Mouse (Mus musculus) midbrain, postnatal 0 days (tissue): ENCODE results near the gene Olfr810. TPM values are rescaled to one million over a fixed set of nuclear protein-coding genes. Genes with fewer than 3 reads are reported as not detected.

Source experiments
- ATAC-seq: fragments of 200-750 bp; cut with Nextera tagmentation; 2 replicates; pipeline ENCODE4 v1.8.0; 2017; ENCODE audit warnings: moderate number of reproducible peaks, mild to moderate bottlenecking, moderate TSS enrichment, moderate library complexity; ENCODE audit not compliant: low FRiP score
- DNase-seq: peaks from one replicate; pipeline ENCODE4 v3.0.0-alpha.2; 2015; ENCODE audit warnings: low spot score
- H3K27ac ChIP-seq: fragments of 300-500 bp; sonication (generic); 2 replicates; pipeline ENCODE4 v1.5.1; 2014; ENCODE audit warnings: low read depth, mild to moderate bottlenecking, low read length, mixed read lengths
- H3K27me3 ChIP-seq: fragments of 300-500 bp; sonication (generic); 2 replicates; pipeline ENCODE4 v1.6.1; 2014; ENCODE audit warnings: low read length, control low read depth, mixed read lengths; ENCODE audit not compliant: insufficient read depth
- H3K36me3 ChIP-seq: fragments of 300-500 bp; sonication (generic); 2 replicates; pipeline ENCODE4 v1.6.1; 2014; ENCODE audit warnings: low read length, control low read depth, mixed read lengths; ENCODE audit not compliant: insufficient read depth
- H3K4me1 ChIP-seq: fragments of 300-500 bp; sonication (generic); 2 replicates; pipeline ENCODE4 v1.6.1; 2014; ENCODE audit warnings: mild to moderate bottlenecking, control low read depth, antibody characterized with exemption, low read length, mixed read lengths; ENCODE audit not compliant: insufficient read depth
- H3K4me2 ChIP-seq: fragments of 300-500 bp; sonication (generic); 2 replicates; pipeline ENCODE4 v1.6.1; 2014; ENCODE audit warnings: low read depth, mild to moderate bottlenecking, low read length, mixed read lengths; ENCODE audit not compliant: poor library complexity, severe bottlenecking
- H3K4me3 ChIP-seq: fragments of 300-500 bp; sonication (generic); 2 replicates; pipeline ENCODE4 v1.5.1; 2014; ENCODE audit warnings: low read depth, mild to moderate bottlenecking, low read length, moderate library complexity
- H3K9ac ChIP-seq: fragments of 300-500 bp; sonication (generic); replicated peaks from 2 replicates; pipeline ENCODE4 v1.6.1; 2014; ENCODE audit warnings: mild to moderate bottlenecking, low read length, moderate library complexity, mixed read lengths; ENCODE audit not compliant: poor library complexity, severe bottlenecking
- H3K9me3 ChIP-seq: fragments of 300-500 bp; sonication (generic); 2 replicates; pipeline ENCODE4 v1.6.1; 2016; ENCODE audit warnings: low read length, control low read depth
- CTCF ChIP-seq: IDR thresholded peaks from 2 replicates; pipeline ENCODE4 v1.5.1; 2016; ENCODE audit warnings: antibody characterized with exemption, mild to moderate bottlenecking
- polyA plus RNA-seq: library from polyadenylated mRNA; unstranded; fragments of >200 nt; fragmentation: Nextera tagmentation; extraction: Ambion mirVana; gene quantifications from 2 replicates; pipeline ENCODE4 v1.2.1, GENCODE M21; 2015
- total RNA-seq: library from RNA; depleted of rRNA; stranded (reverse); fragments of >200 nt; gene quantifications from 2 replicates; pipeline ENCODE4 v1.2.3, GENCODE M21; 2014; rRNA removed

Olfr810 gene
- total and polyA plus RNA-seq, 2 experiments from 2014 or later: not detected

- ATAC-seq: no peak
- H3K4me2 ChIP-seq: no peak within 1 kb of the TSS
- no peaks in the 10 kb centered on the region for H3K9me3 ChIP-seq
These were observed 52.9 kb downstream of the Olfr810 start, which contains the start of gene Olfr806 for GRCm38 (mm10) chr10:129741821-129742220. Gene Olfr806, minus strand, starts transcription at chr10:129741921.

More at GRCm38 (mm10) chr10:129741821-129742220, 52.9 kb downstream of the Olfr810 start, which contains the start of gene Olfr806:
- no peak for DNase-seq
- Histone ChIP-seq H3K9ac (no peak within 1 kb of the TSS), H3K4me3 (no peak within 1 kb of the TSS), H3K4me1 (no peaks in the 10 kb centered on the region), H3K27me3 (no peaks in the 10 kb centered on the region), H3K27ac (no peak within 1 kb of the TSS), H3K36me3 (no peaks in the 10 kb centered on the region)
- TF ChIP-seq CTCF: no peak

Other genes starting within 250 kb of the Olfr810 start
- not detected in 2 replicates for gene Olfr794, start 227.3 kb downstream of the Olfr810 start, total RNA-seq
- gene Olfr794, start 227.3 kb downstream of the Olfr810 start, polyA plus RNA-seq: not detected in 2 replicates
- not detected in 2 replicates for gene Olfr796, start 182.3 kb downstream of the Olfr810 start, total RNA-seq
- gene Olfr796, start 182.3 kb downstream of the Olfr810 start, polyA plus RNA-seq: not detected in 2 replicates
- not detected in 2 replicates for gene Olfr798, start 167.0 kb downstream of the Olfr810 start, total RNA-seq
- gene Olfr798, start 167.0 kb downstream of the Olfr810 start, polyA plus RNA-seq: not detected in 2 replicates
- gene Olfr799, start 157.4 kb downstream of the Olfr810 start, total RNA-seq: not detected in 2 replicates
- gene Olfr799, start 157.4 kb downstream of the Olfr810 start, polyA plus RNA-seq: not detected in 2 replicates
- not detected in 2 replicates for gene Olfr800, start 137.2 kb downstream of the Olfr810 start, total RNA-seq
- not detected in 2 replicates for gene Olfr800, start 137.2 kb downstream of the Olfr810 start, polyA plus RNA-seq
- not detected in 2 replicates for gene Olfr801, start 121.1 kb downstream of the Olfr810 start, total RNA-seq
- not detected in 2 replicates for gene Olfr801, start 121.1 kb downstream of the Olfr810 start, polyA plus RNA-seq
- gene Olfr802, start 106.7 kb downstream of the Olfr810 start, total RNA-seq: not detected in 2 replicates
- gene Olfr802, start 106.7 kb downstream of the Olfr810 start, polyA plus RNA-seq: 0.04 and 0.11 TPM in 2 replicates
- not detected in 2 replicates for gene Olfr803, start 100.6 kb downstream of the Olfr810 start, total RNA-seq
- gene Olfr803, start 100.6 kb downstream of the Olfr810 start, polyA plus RNA-seq: not detected in 2 replicates
- gene Olfr804, start 91.7 kb downstream of the Olfr810 start, total RNA-seq: not detected in 2 replicates
- not detected in 2 replicates for gene Olfr804, start 91.7 kb downstream of the Olfr810 start, polyA plus RNA-seq
- gene Olfr805, start 65.5 kb downstream of the Olfr810 start, total RNA-seq: not detected in 2 replicates
- not detected in 2 replicates for gene Olfr805, start 65.5 kb downstream of the Olfr810 start, polyA plus RNA-seq
- not detected in 2 replicates for gene Olfr806, start 53.0 kb downstream of the Olfr810 start, total RNA-seq
- gene Olfr806, start 53.0 kb downstream of the Olfr810 start, polyA plus RNA-seq: not detected in 2 replicates
- gene Olfr807, start 37.1 kb downstream of the Olfr810 start, total RNA-seq: not detected in 2 replicates
- not detected in 2 replicates for gene Olfr807, start 37.1 kb downstream of the Olfr810 start, polyA plus RNA-seq
- not detected in 2 replicates for gene Olfr808, start 29.4 kb downstream of the Olfr810 start, total RNA-seq
- not detected in 2 replicates for gene Olfr808, start 29.4 kb downstream of the Olfr810 start, polyA plus RNA-seq
- not detected in 2 replicates for gene Olfr809, start 20.3 kb downstream of the Olfr810 start, total RNA-seq
- gene Olfr809, start 20.3 kb downstream of the Olfr810 start, polyA plus RNA-seq: not detected in 2 replicates
- gene Olfr811, start 9.5 kb upstream of the Olfr810 start, total RNA-seq: not detected in 2 replicates
- gene Olfr811, start 9.5 kb upstream of the Olfr810 start, polyA plus RNA-seq: not detected in 2 replicates
- gene Olfr812, start 51.2 kb upstream of the Olfr810 start, total RNA-seq: not detected in 2 replicates
- gene Olfr812, start 51.2 kb upstream of the Olfr810 start, polyA plus RNA-seq: not detected in 2 replicates
- gene Olfr813, start 60.5 kb upstream of the Olfr810 start, total RNA-seq: not detected in 2 replicates
- gene Olfr813, start 60.5 kb upstream of the Olfr810 start, polyA plus RNA-seq: not detected in 2 replicates
- gene Olfr814, start 84.9 kb upstream of the Olfr810 start, total RNA-seq: not detected in 2 replicates
- gene Olfr814, start 84.9 kb upstream of the Olfr810 start, polyA plus RNA-seq: not detected in 2 replicates
- not detected in 2 replicates for gene Olfr815, start 111.0 kb upstream of the Olfr810 start, total RNA-seq
- not detected in 2 replicates for gene Olfr815, start 111.0 kb upstream of the Olfr810 start, polyA plus RNA-seq
- not detected in 2 replicates for gene Olfr816, start 120.7 kb upstream of the Olfr810 start, total RNA-seq
- gene Olfr816, start 120.7 kb upstream of the Olfr810 start, polyA plus RNA-seq: not detected in 2 replicates
- gene Olfr818, start 154.2 kb upstream of the Olfr810 start, total RNA-seq: not detected in 2 replicates
- not detected in 2 replicates for gene Olfr818, start 154.2 kb upstream of the Olfr810 start, polyA plus RNA-seq
- gene Olfr819, start 172.3 kb upstream of the Olfr810 start, total RNA-seq: not detected in 2 replicates
- gene Olfr819, start 172.3 kb upstream of the Olfr810 start, polyA plus RNA-seq: not detected in 2 replicates
- not detected in 2 replicates for gene Olfr247, start 181.2 kb upstream of the Olfr810 start, total RNA-seq
- gene Olfr247, start 181.2 kb upstream of the Olfr810 start, polyA plus RNA-seq: not detected in 2 replicates
- not detected in 2 replicates for gene Gm10310, start 190.1 kb upstream of the Olfr810 start, total RNA-seq
- gene Gm10310, start 190.1 kb upstream of the Olfr810 start, polyA plus RNA-seq: not detected in 2 replicates
- not detected in 2 replicates for gene Olfr820, start 217.7 kb upstream of the Olfr810 start, total RNA-seq
- gene Olfr820, start 217.7 kb upstream of the Olfr810 start, polyA plus RNA-seq: not detected in 2 replicates
- gene Olfr821, start 235.4 kb upstream of the Olfr810 start, total RNA-seq: not detected in 2 replicates
- gene Olfr821, start 235.4 kb upstream of the Olfr810 start, polyA plus RNA-seq: not detected in 2 replicates